Mouse (Mus musculus) stomach, embryonic 15.5 days (tissue): ENCODE data around the gene Gm35315. TPM values are rescaled to one million over a fixed set of nuclear protein-coding genes. Genes with fewer than 3 reads are reported as not detected.
"Not testable (repeated sequence)": the region's sequence is repeated elsewhere in the genome, so short reads cannot be mapped to it uniquely, and the experiment has no call there.

ENCODE experiments used
- ATAC-seq: fragments of 200-750 bp; cut with Nextera tagmentation; 2 replicates; pipeline ENCODE4 v1.8.0; 2017; ENCODE audit warnings: low read depth, moderate number of reproducible peaks, moderate TSS enrichment; ENCODE audit not compliant: insufficient read depth, low FRiP score
- H3K27ac ChIP-seq: fragments of 300-500 bp; sonication (generic); 2 replicates; pipeline ENCODE4 v1.5.1; 2015; ENCODE audit warnings: mild to moderate bottlenecking, inconsistent platforms
- H3K27me3 ChIP-seq: fragments of 300-500 bp; sonication (generic); replicated peaks from 2 replicates; pipeline ENCODE4 v1.6.1; 2015; ENCODE audit warnings: inconsistent platforms
- H3K36me3 ChIP-seq: fragments of 300-500 bp; sonication (generic); 2 replicates; pipeline ENCODE4 v1.6.1; 2015; ENCODE audit warnings: inconsistent platforms
- H3K4me1 ChIP-seq: fragments of 300-500 bp; sonication (generic); 2 replicates; pipeline ENCODE4 v1.6.1; 2015; ENCODE audit warnings: inconsistent platforms
- H3K4me2 ChIP-seq: fragments of 300-500 bp; sonication (generic); 2 replicates; pipeline ENCODE4 v1.6.1; 2015; ENCODE audit warnings: mild to moderate bottlenecking, inconsistent platforms
- H3K4me3 ChIP-seq: fragments of 300-500 bp; sonication (generic); replicated peaks from 2 replicates; pipeline ENCODE4 v1.5.1; 2015; ENCODE audit warnings: inconsistent platforms
- H3K9ac ChIP-seq: fragments of 300-500 bp; sonication (generic); 2 replicates; pipeline ENCODE4 v1.6.1; 2015; ENCODE audit warnings: inconsistent platforms
- H3K9me3 ChIP-seq: fragments of 300-500 bp; sonication (generic); 2 replicates; pipeline ENCODE4 v1.6.1; 2016; ENCODE audit warnings: inconsistent platforms
- WGBS: fragments of 180-500 bp; shearing (Covaris S2); methylation state at CpG from one replicate; pipeline ENCODE4 v1.1.7; 2015; 5-methylcytosine and 5-hydroxymethylcytosine counted together
- polyA plus RNA-seq: library from polyadenylated mRNA; unstranded; fragments of >200 nt; fragmentation: Nextera tagmentation; extraction: Ambion mirVana; gene quantifications from 2 replicates; pipeline ENCODE4 v1.2.1, GENCODE M21; 2015

The Gm35315 gene
- 1.6 and 1.8 TPM in 2 replicates for polyA plus RNA-seq

- Histone ChIP-seq H3K4me3 (peak within 1 kb of the TSS; percentile 54), H3K9ac (peak within 1 kb of the TSS; percentile 17; the same call in 1 of the 2 replicates)
These were observed at the start of gene Gm35315 for GRCm38 (mm10) chr5:110094030-110094846. Gene Gm35315 (minus strand): TSS chr5:110094420.

DNA sequence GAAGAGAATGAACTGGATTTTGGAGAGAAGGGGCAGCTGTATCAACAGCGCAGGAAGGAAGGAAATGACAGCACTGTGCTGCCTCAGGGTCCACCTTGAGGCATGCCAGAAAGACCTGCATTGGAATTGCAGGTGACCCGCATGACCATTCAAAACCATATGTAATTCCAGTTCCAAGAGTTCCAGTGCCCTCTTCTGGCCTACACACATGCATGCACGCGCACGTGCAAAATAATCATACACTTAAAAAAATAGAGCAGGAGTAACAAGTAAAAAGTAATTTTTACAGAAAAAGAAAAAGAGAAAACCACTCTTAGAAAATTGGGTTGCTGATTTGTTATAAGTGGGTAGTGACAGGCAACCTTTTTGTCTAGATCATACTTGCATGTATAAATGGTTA, 48.8 kb upstream of the Gm35315 start:
- Histone ChIP-seq H3K9ac (no peak overlapping the region), H3K9me3 (no peaks in the 10 kb centered on the region), H3K27ac (no peak overlapping the region), H3K27me3 (no peaks in the 10 kb centered on the region), H3K4me2 (no peak overlapping the region), H3K36me3 (peaks cover 28% of the 10 kb centered on the region), H3K4me3 (no peak overlapping the region), H3K4me1 (no peaks in the 10 kb centered on the region)
- ATAC-seq, result no peak
- 90% methylated on average over 5 of the region's 5 CpGs for WGBS

More at GRCm38 (mm10) chr5:110094030-110094846, at the start of gene Gm35315:
- Histone ChIP-seq H3K27me3 (no peaks in the 10 kb centered on the region), H3K36me3 (no peaks in the 10 kb centered on the region), H3K27ac (peak within 1 kb of the TSS; percentile 52), H3K4me1 (no peaks in the 10 kb centered on the region), H3K4me2 (peak within 1 kb of the TSS; percentile 80), H3K9me3 (no peaks in the 10 kb centered on the region)
- under 1% methylated on average over 24 of the region's 25 CpGs for WGBS
- peak; percentile 97 for ATAC-seq

- Histone ChIP-seq H3K27me3 (no peaks in the 10 kb centered on the region), H3K4me3 (no peak overlapping the region), H3K9me3 (no peaks in the 10 kb centered on the region), H3K9ac (no peak overlapping the region), H3K36me3 (peaks cover 28% of the 10 kb centered on the region), H3K27ac (no peak overlapping the region), H3K4me2 (no peak overlapping the region), H3K4me1 (no peaks in the 10 kb centered on the region)
- WGBS, result 89% methylated on average over 2 of the region's 2 CpGs
- no peak for ATAC-seq
These were observed 48.1 kb upstream of the Gm35315 start for GRCm38 (mm10) chr5:110142309-110142708.

- H3K4me2 ChIP-seq, result no peak overlapping the region
- H3K27ac ChIP-seq, result no peak overlapping the region
- peaks cover 18% of the 10 kb centered on the region for H3K36me3 ChIP-seq
- H3K4me3 ChIP-seq, result no peak overlapping the region
- 91% methylated on average over 7 of the region's 7 CpGs for WGBS
- H3K27me3 ChIP-seq, result no peaks in the 10 kb centered on the region
- H3K4me1 ChIP-seq, result no peaks in the 10 kb centered on the region
- no peak for ATAC-seq
- H3K9ac ChIP-seq, result no peak overlapping the region
- no peaks in the 10 kb centered on the region for H3K9me3 ChIP-seq
These were observed 46.2 kb upstream of the Gm35315 start for GRCm38 (mm10) chr5:110140424-110140823.

DNA sequence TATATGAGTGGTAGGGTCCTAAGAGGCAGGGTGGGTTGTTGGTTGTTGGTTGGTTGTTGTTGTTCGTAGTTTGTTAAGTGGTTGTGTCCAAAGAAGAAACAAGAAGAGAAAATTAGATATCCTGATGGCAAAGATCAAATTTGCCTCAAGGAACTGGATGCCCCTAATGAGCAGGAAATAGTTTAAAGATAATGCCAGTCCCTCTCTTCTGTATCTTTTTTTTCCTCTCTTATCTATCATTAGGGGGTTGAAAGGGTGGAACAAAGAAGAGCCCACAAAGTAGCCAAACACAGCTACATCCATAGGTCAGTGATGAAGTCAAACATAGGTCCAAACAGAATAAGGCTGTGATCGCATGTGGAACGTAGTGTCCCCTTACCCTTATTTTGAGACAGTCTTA, 45.1 kb upstream of the Gm35315 start:
- no peaks in the 10 kb centered on the region for H3K27me3 ChIP-seq
- WGBS, result 92% methylated on average over 3 of the region's 3 CpGs
- no peak for ATAC-seq
- no peak overlapping the region for H3K4me3 ChIP-seq
- H3K4me1 ChIP-seq, result no peaks in the 10 kb centered on the region
- H3K36me3 ChIP-seq, result peaks cover 13% of the 10 kb centered on the region
- H3K27ac ChIP-seq, result no peak overlapping the region
- H3K4me2 ChIP-seq, result no peak overlapping the region
- H3K9ac ChIP-seq, result no peak overlapping the region
- H3K9me3 ChIP-seq, result no peaks in the 10 kb centered on the region

GRCm38 (mm10) chr5:110137816-110138215, 43.6 kb upstream of the Gm35315 start:
- Histone ChIP-seq H3K4me2 (no peak overlapping the region), H3K27me3 (no peaks in the 10 kb centered on the region), H3K9ac (no peak overlapping the region), H3K4me1 (no peaks in the 10 kb centered on the region), H3K27ac (no peak overlapping the region), H3K4me3 (no peak overlapping the region), H3K36me3 (peaks cover 4% of the 10 kb centered on the region; the same call in 1 of the 2 replicates), H3K9me3 (no peaks in the 10 kb centered on the region)
- no peak for ATAC-seq
- 95% methylated on average over 3 of the region's 3 CpGs for WGBS

DNA sequence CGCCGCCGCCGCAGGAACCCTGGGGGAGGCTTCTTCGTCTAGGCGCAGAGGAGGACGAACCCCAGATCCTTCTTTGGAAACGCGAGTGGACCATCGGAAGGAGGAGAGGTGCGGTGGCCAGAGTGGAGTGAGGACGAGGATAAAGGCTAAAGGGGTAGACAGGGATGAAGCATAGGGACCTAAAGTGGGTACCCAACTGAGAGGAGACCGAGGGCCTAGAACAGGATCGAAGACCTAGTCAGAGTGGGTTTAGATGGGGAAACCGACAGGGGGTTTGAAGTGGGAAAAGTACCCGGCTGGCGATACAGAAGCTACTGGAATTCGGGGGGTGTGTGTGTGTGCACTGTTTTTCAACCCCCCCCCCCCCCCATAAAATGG, 41.9 kb upstream of the Gm35315 start:
- Histone ChIP-seq H3K27me3 (no peaks in the 10 kb centered on the region), H3K27ac (peak overlapping the region; percentile 58; the same call in 1 of the 2 replicates), H3K4me3 (peak overlapping the region; percentile 88), H3K4me2 (peak overlapping the region; percentile 81), H3K36me3 (peaks cover 4% of the 10 kb centered on the region; the same call in 1 of the 2 replicates), H3K9me3 (no peaks in the 10 kb centered on the region), H3K9ac (peak overlapping the region; percentile 59), H3K4me1 (no peaks in the 10 kb centered on the region)
- ATAC-seq, result no peak
- WGBS, result 6% methylated on average over 18 of the region's 18 CpGs

DNA sequence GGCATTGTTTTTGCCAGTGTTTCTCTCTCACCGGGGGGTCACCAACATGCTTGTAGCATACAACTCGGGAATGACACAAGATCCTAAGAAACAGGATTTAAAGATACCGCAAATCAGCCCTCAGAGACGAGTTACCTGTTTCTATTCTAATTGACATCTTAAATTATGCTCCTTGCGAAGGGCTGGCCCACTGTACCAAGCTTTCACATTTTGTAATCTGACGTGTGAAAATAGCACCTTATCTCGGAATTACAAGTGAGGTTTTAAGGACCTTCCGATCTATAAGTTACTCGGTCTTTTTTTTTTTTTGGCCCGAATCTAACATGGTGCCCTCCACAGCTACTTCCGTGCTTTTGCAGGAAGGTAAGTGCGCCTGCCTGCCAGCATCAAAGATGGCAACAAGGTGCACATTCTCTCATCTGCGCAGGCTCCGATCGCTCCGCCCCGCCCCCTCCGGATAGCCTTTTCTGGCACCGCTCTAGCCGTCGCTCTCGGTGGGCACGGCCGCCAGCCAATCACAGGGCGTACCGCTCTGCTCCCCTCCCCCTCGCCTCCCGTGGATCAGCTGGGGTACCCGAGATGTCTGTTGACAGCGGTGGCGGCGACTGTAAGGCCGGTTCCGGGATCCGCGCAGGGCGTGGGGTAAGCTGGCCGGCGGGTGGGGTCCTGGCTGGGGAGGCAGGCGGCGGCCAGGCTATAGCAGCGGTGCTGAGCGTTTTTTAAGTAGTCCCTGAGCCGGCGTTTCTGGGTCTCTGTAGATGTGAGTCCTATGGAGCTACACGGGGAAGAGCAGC, 41.3 kb upstream of the Gm35315 start, which contains the start of gene Chfr:
TSS of gene Chfr (plus strand) at position 550 of the 794 bp plus-strand sequence.
- Histone ChIP-seq H3K27me3 (no peaks in the 10 kb centered on the region), H3K36me3 (peaks cover 4% of the 10 kb centered on the region; the same call in 1 of the 2 replicates), H3K4me2 (peak within 1 kb of the TSS; percentile 81), H3K9ac (peak within 1 kb of the TSS; percentile 59), H3K4me3 (peak within 1 kb of the TSS; percentile 88), H3K4me1 (no peaks in the 10 kb centered on the region), H3K9me3 (no peaks in the 10 kb centered on the region), H3K27ac (peak within 1 kb of the TSS; percentile 58; the same call in 1 of the 2 replicates)
- ATAC-seq, result peak; percentile 100
- WGBS, result 4% methylated on average over 46 of the region's 46 CpGs

DNA sequence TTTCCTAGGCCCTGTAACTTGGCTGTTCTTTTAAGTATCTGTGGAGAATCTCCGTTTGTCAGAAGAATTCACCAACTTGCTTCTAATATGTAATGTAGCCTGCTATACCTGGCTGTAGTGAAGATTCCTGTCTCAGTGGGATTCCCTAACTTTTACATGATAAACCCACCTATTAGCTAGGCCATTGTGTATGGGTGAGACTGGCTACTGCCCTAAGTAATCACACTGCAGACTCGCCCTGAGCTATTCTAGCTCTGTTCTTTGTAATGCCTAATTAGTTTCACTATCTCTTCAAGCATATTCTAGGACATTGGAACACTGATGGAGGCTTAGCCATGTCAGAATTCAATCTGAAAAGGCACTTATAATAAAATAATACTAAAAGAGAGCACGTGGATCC, 28.2 kb upstream of the Gm35315 start:
- not testable (repeated sequence) for ATAC-seq, H3K9ac ChIP-seq, H3K27me3 ChIP-seq, H3K9me3 ChIP-seq, H3K4me1 ChIP-seq, H3K4me2 ChIP-seq, H3K4me3 ChIP-seq, H3K27ac ChIP-seq
- H3K36me3 ChIP-seq, result peaks cover 11% of the 10 kb centered on the region
- WGBS, result 83% methylated on average over 3 of the region's 3 CpGs

DNA sequence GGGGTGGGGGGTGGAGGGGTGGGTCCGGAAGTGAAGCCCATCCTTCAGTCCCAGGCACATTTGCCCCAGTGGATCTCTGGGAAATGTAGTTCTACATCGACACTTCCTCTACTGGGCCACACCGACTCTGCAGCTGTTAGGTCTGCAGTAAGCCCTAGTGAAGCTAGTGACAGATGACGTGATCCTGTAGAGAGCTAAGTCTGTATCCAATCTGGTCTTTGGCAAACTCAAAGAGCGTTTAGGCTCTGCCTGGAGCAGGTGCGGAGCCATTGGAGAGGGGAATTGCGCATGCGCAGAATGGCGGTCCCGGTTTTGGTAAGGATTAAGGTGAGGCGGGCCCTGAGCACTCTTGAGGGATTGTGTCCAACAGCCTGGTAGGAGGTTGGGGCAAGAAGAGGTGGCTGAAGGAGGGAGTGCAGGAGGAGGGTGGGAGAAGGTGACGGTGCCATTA, 15.8 kb upstream of the Gm35315 start, which contains the start of gene Zfp605:
TSS of gene Zfp605 (plus strand) at position 102 of the 451 bp plus-strand sequence.
- H3K9ac ChIP-seq, result peak within 1 kb of the TSS; percentile 37; the same call in 1 of the 2 replicates
- peaks cover 23% of the 10 kb centered on the region for H3K36me3 ChIP-seq
- peak within 1 kb of the TSS; percentile 82 for H3K27ac ChIP-seq
- H3K4me1 ChIP-seq, result peaks cover 8% of the 10 kb centered on the region
- peak within 1 kb of the TSS; percentile 58 for H3K4me3 ChIP-seq
- no peaks in the 10 kb centered on the region for H3K27me3 ChIP-seq
- peak; percentile 11 for ATAC-seq
- WGBS, result 1% methylated on average over 12 of the region's 12 CpGs
- peak within 1 kb of the TSS; percentile 80 for H3K4me2 ChIP-seq
- no peaks in the 10 kb centered on the region for H3K9me3 ChIP-seq

GRCm38 (mm10) chr5:110108305-110108628, 14.0 kb upstream of the Gm35315 start:
- peak overlapping the region; percentile 84 for H3K4me3 ChIP-seq
- H3K27me3 ChIP-seq, result no peaks in the 10 kb centered on the region
- peak overlapping the region; percentile 100 for H3K27ac ChIP-seq
- H3K9ac ChIP-seq, result no peak overlapping the region
- peak overlapping the region; percentile 87 for H3K4me2 ChIP-seq
- no peaks in the 10 kb centered on the region for H3K9me3 ChIP-seq
- peaks cover 8% of the 10 kb centered on the region for H3K4me1 ChIP-seq
- WGBS, result 0% methylated on average over 7 of the region's 7 CpGs
- ATAC-seq, result no peak
- H3K36me3 ChIP-seq, result peaks cover 40% of the 10 kb centered on the region
